Mouse (Mus musculus) Patski (cell line): ENCODE measurements at regions not wholly inside any gene's neighbourhood (a gene's known extent, or its start where the extent isn't known, plus 50 kb on each side); places are given as distances from the start of the nearest gene placed in this dataset.
A peak's percentile ranks its signal among the peaks of the same experiment; 100 is the strongest.

ENCODE experiments used
- ATAC-seq: fragments of 100-300 bp; one replicate; pipeline ENCODE4 v1.8.0; 2021
- CTCF ChIA-PET: fragments of 350-600 bp; sonication (Branson Sonifier 250); formaldehyde crosslinking; loops from one replicate; lab custom pipeline; 2022; ENCODE audit warnings: inconsistent platforms; lab: Charles Lee
- POLR2A ChIA-PET: fragments of 350-600 bp; sonication (Branson Sonifier 250); formaldehyde crosslinking; loops from one replicate; lab custom pipeline; 2022; ENCODE audit warnings: antibody characterized with exemption, inconsistent platforms; lab: Charles Lee
- DNase-seq: peaks from one replicate; pipeline ENCODE4 v3.0.0-alpha.2; 2011; ENCODE audit warnings: low read depth, low spot score
- H3K27me3 ChIP-seq: fragments of 371-371 bp; one replicate; pipeline ENCODE4 v1.5.1; 2021
- CTCF ChIP-seq: fragments of 100-300 bp; IDR thresholded peaks from one replicate; pipeline ENCODE4 v1.5.1; 2021
- in situ Hi-C: fragments of 300-500 bp; cut with MboI; formaldehyde crosslinking; loops from 3 replicates; pipeline ENCODE4 v1.11.1; 2018; ENCODE audit warnings: low pct_unique_long_range_greater_than_20kb, mixed read lengths

DNA sequence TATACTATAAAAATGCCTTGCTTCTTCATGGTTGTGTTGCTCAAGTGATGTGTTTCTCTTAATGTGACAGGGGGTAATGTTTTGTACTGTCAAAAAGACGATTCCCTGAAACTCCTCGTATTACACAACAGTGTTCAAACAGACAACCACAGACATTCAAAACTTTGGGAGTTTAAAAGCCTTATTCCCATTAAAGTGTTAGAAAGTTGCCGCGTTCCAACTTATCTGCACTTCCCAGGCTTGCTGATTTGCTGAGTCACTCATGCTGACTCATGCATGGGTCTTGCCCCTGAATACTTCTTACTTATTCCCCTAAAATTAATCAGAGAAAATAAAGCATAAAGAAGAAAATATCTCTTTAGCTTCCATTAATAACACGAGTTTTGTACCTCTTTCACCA, 239.8 kb upstream of the Dab2 start:
- no peak for TF ChIP-seq CTCF
- ChIA-PET POLR2A (interaction anchor here (1.2 kb wide), 1 partner anchor 9 kb away, joined by 3 read pairs; no protein-coding TSS in a partner anchor), CTCF (interaction anchor here (0.9 to 2.3 kb wide), 3 partner anchors 8 to 15 kb away, joined by 3 to 7 read pairs (median 3); no protein-coding TSS in a partner anchor)
- ATAC-seq (no peak), DNase-seq (no peak)
- in situ Hi-C loops, result no loop called here
- no peaks in the 10 kb centered on the region for H3K27me3 ChIP-seq

DNA sequence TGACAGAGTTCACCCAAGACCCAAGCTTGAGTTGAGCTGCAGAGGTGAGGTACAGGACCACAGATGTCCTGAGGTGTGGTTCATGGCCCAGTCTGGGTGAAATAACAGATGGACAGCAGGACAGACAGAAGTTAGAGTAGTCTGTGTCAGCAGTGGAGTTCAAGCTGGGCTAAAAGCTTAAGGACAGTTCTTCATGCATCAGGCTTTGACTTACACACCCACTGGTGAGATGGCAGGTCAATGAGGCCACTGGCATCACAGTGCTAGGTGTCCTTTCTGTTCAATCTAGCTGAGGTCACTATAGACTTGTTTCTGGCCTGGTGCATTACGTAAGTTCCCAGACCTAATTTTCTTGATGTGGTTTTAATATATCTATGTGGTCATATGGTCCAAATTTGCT, 238.9 kb upstream of the Dab2 start:
- ChIA-PET CTCF (interaction anchor here (0.9 to 2.3 kb wide), 4 partner anchors 8 to 14 kb away, joined by 3 to 7 read pairs (median 3); no protein-coding TSS in a partner anchor), POLR2A (interaction anchor here (1.2 kb wide), 1 partner anchor 10 kb away, joined by 3 read pairs; no protein-coding TSS in a partner anchor)
- DNase-seq (no peak), ATAC-seq (no peak)
- in situ Hi-C loops, result no loop called here
- H3K27me3 ChIP-seq, result no peaks in the 10 kb centered on the region
- TF ChIP-seq CTCF, result no peak

DNA sequence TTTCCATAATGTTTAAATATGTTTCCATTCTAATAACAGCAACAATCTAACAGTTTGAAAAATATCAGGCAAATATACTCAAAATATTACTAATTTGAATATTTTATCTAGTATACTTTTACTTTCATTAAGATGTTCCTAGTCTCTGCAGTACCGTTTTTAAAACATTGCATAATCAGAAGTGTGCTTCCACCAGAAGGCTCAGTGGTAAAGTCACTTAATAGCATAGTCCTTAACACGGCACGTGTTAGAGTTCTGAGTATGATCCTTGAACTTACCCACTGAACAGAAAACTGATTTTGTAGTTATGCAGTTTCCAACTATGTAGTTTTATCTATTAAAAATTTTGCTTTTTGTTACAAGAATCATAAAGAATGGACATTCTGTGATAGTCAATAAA, 234.5 kb upstream of the Dab2 start:
- CTCF ChIA-PET, result no interaction called here
- in situ Hi-C loops, result loop anchor here (5.0 kb wide), 1 partner anchor 828 kb away; no protein-coding TSS in a partner anchor

DNA sequence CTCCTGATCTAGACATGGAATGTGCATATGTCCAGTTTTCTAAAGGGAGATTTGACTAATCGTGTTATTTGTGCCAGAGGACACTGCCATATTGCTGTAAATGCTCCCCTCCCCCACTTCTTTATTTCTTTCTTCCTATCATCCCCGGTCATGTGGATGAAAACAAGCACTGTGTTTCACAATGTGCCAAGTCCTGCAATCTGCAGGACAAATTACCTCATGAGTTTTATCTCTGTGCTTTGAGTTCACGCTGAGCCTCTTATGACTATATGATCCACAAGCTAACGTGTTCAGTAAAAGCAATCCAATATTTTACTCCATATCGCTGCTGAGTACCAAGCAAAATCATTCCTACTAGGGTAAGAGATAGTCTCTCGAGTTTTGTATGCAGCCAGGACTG, 232.2 kb upstream of the Dab2 start:
- ATAC-seq (no peak), DNase-seq (no peak)
- ChIA-PET POLR2A (no interaction called here), CTCF (interaction anchor here (2.6 kb wide), 1 partner anchor 8 kb away, joined by 7 read pairs; no protein-coding TSS in a partner anchor)
- TF ChIP-seq CTCF, result no peak
- H3K27me3 ChIP-seq, result no peaks in the 10 kb centered on the region
- in situ Hi-C loops, result loop anchor here (5.0 kb wide), 1 partner anchor 830 kb away; no protein-coding TSS in a partner anchor

More for the DNA sequence above, 234.5 kb upstream of the Dab2 start:
- H3K27me3 ChIP-seq, result no peaks in the 10 kb centered on the region
- no peak for DNase-seq
- ATAC-seq, result no peak
- TF ChIP-seq CTCF, result no peak
- POLR2A ChIA-PET, result no interaction called here

DNA sequence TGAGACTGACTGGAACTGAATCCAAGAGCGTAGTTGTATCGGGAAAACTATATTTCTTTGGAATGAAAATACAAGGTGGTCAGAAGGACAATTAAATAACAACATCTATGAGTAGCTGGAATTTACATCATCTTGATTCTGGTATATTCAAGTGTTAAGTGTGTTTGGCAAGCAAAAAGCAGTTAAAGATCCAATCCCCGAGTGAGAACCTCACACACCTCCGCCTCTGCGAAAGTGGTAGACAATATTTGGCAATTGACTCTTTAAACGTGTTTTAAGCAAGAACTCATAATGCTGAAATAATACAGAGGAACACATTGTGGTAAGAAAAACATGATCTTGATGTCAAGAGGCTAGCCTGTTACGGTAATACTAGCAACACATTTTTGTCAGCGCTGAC, 231.2 kb upstream of the Dab2 start:
- in situ Hi-C loops, result loop anchor here (5.0 kb wide), 1 partner anchor 831 kb away; no protein-coding TSS in a partner anchor
- POLR2A ChIA-PET, result no interaction called here
- TF ChIP-seq CTCF, result no peak

DNA sequence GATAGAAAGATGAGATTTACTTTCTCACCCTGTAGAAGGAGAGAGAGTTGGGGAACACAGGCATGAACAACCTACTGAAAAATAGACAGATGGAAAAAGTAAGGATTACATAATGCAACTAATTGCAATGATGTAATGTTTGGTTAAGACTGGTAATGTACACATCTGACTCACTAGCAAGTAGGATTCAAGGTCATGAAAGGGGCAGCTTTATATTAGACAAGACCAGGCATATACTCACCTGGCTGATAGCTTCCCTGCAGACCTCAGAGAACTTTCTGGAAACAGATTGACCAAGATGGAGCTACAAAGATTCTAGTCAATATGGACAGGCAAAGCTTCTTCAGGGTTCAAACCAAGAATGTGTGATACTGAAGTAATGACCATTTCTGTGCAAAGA, 227.7 kb upstream of the Dab2 start:
- H3K27me3 ChIP-seq, result no peaks in the 10 kb centered on the region
- ChIA-PET CTCF (interaction anchor here (1.2 to 2.7 kb wide), 3 partner anchors 9 to 835 kb away, joined by 3 to 9 read pairs (median 5); no protein-coding TSS in a partner anchor), POLR2A (no interaction called here)
- no peak for TF ChIP-seq CTCF
- no peak for ATAC-seq
- in situ Hi-C loops, result no loop called here
- DNase-seq, result no peak

More for the DNA sequence above, 231.2 kb upstream of the Dab2 start:
- no peak for DNase-seq
- no peak for ATAC-seq
- CTCF ChIA-PET, result interaction anchor here (1.5 to 2.6 kb wide), 2 partner anchors 9 to 831 kb away, joined by 3 to 7 read pairs; no protein-coding TSS in a partner anchor
- no peaks in the 10 kb centered on the region for H3K27me3 ChIP-seq

DNA sequence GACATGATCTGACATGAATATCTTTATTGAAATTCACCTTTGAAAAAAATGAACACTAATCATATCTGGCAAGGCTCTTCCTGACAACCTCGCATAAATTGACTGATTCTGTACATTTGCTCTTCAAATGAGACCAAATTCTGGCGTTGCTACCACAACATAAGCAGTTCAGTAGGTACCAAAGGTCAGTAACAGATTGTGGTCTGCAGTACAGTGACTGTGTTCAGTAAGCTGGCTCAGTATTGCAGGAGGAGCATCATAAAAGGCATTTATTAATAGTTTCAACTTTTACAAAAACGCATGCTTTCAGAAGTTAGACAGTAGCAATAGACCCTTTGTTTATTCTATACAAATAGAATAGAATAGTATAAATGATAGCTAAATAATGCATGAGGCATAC, 226.7 kb upstream of the Dab2 start:
- TF ChIP-seq CTCF, result no peak
- no peak for DNase-seq
- ATAC-seq, result no peak
- ChIA-PET CTCF (interaction anchor here (1.4 to 2.7 kb wide), 2 partner anchors 8 to 836 kb away, joined by 5 to 9 read pairs; no protein-coding TSS in a partner anchor), POLR2A (no interaction called here)
- in situ Hi-C loops, result no loop called here
- H3K27me3 ChIP-seq, result no peaks in the 10 kb centered on the region

DNA sequence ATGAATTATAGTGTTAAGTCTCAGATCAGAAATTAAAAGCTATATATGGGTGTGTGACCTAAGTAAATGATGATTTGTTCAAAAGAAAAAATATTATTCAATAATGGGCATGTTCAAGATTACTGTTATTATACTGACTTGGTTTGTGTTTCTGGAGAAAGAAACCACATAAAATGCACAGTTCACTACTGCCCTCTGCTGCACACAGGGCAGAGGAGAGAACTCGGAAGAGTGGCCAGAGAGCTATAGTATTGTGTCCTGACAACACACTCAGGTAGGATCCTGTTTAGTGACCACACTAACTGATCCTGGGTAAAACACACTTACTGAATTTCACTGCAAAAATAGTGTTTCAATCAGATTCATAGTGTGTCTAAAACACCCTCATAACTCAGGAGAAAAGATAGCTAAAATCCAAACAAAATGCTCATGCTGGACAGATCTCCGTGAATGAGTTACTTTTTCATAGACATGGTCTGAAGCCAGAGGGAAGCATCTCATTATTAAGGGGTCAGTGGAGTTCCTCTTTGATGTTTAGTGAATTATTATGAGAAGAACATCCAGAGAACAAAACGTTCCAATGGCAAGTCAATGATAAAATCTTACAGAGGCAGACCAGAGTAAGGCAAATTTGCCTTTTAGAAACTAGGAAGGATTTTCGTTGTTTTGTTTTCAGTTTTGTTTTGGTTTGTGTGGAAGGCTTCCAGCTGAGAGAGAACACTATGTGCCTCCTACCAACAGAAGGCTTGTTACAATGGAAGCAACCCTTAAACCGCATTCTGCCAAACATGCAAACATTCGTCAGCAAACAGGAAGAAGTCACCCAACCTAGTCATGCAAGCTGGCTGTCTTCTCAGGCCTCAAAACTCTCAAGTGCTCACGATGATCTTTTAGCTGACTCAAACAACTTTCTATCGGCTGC, 218.6 kb upstream of the Dab2 start:
- in situ Hi-C loops, result loop anchor here (5.0 kb wide), 3 partner anchors 126 to 889 kb away; no protein-coding TSS in a partner anchor
- CTCF ChIA-PET, result interaction anchor here (0.7 to 3.8 kb wide), 17 partner anchors 9 to 893 kb away, joined by 3 to 72 read pairs (median 4); no protein-coding TSS in a partner anchor
- no peaks in the 10 kb centered on the region for H3K27me3 ChIP-seq
- peak; percentile 54 for ATAC-seq
- DNase-seq, result peak; percentile 33
- TF ChIP-seq CTCF, result peak; percentile 88
- POLR2A ChIA-PET, result interaction anchor here (0.7 kb wide), 1 partner anchor 640 kb away, joined by 3 read pairs; no protein-coding TSS in a partner anchor

DNA sequence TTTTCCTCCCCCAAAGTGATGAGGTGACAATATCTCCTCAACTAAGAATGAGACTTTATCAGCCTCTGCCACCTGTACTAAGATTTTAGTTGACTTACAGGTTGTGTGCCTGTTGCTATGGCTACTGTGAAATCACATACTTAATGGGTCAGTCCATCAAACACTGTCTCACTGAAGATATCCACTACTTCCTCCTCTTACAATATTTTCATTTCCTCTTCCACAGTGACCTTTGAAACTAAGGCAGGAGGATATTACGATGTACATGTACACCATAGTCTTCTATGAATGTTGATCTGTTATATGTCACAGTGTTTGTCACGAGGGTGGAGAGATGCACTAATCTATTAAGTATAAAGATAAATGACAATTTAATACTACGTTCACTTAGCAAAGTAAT, 212.4 kb upstream of the Dab2 start:
- no peaks in the 10 kb centered on the region for H3K27me3 ChIP-seq
- no peak for DNase-seq
- no peak for ATAC-seq
- POLR2A ChIA-PET, result no interaction called here
- TF ChIP-seq CTCF, result no peak
- CTCF ChIA-PET, result no interaction called here
- in situ Hi-C loops, result no loop called here

DNA sequence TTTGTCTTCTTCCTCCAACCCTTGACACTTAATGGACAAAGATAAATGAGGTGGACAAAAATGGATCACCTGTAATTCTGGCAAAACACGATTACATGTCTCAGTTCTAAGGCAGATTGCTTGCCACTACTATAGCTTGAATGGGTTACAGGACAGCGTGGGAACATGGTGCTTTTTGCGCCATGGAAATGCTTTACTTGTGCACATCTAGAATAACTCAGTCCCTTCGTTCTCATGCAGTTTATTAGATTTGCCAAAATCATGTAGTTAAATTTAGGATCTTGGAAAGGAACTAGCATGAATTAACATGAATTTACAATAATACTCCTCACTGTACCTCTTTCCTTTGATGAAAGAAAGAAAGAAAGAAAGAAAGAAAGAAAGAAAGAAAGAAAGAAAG, 211.1 kb upstream of the Dab2 start:
- CTCF ChIA-PET, result no interaction called here

More for the DNA sequence above, 211.1 kb upstream of the Dab2 start:
- ATAC-seq (no peak), DNase-seq (no peak)
- POLR2A ChIA-PET, result no interaction called here
- H3K27me3 ChIP-seq, result no peaks in the 10 kb centered on the region
- in situ Hi-C loops, result no loop called here
- TF ChIP-seq CTCF, result no peak
